Mouse (Mus musculus): ENCODE results near the gene Tns2.

The Tns2 gene

DNA sequence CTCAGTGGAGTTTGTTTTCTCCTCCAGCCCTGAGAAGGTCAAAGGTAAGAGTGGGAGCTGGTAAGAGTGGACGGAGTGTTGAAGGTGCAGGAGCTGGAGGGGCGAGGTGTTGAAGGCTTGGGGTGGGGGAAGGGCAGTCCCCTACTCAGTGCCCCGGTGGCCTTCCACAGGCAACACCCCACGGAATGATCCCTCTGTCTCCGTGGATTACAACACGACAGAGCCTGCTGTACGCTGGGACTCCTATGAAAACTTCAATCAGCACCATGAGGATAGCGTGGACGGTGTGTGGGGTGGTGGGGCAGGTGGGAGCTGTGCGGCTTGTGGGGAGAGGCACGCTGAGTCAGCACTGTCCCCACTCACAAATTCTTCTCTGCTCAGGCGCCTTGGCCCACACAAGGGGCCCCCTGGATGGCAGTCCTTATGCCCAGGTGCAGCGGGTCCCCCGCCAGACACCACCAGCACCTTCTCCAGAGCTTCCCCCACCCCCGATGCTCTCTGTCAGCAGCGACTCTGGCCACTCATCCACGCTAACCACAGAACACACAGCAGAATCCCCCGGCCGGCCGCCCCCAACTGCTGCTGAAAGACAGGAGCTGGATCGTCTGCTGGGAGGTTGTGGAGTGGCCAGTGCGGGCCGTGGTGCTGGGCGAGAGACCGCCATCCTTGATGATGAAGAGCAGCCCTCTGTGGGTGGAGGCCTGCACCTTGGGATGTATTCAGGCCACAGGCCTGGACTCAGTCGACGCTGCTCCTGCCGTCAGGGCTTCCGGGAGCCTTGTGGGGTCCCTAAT is 10.7 kb downstream of the Tns2 start:
- no peak for DNase-seq

DNA sequence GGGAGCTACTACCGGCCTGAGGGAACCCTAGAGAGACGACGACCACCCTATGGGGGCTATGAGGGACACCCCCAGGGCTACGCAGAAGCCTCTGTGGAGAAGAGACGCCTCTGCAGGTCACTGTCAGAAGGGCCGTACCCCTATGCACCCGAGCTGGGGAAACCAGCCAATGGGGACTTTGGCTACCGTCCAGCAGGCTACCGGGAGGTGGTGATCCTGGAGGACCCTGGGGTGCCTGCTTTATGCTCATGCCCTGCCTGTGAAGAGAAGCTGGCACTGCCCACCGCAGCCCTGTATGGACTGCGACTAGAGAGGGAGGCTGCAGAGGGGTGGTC is 11.2 kb downstream of the Tns2 start:
- DNase-seq: peak; percentile 31

DNA sequence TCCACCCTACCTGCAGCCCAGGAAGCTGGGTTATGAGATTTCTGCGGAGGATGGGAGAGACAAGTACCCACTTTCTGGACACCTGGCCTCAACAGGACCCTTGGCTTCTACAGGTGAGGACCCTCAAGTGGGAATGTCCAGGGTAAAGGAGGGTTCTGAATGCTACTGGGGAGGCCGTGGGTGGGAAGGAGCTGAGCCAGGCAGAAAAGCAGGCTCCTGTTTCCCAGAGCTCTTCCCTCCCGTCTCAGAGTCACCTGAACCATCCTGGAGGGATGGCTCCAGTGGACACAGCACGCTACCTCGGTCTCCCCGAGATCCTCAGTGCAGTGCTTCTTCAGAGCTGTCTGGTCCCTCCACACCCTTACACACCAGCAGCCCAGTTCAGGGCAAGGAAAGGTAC is 12.0 kb downstream of the Tns2 start:
- no peak for DNase-seq

- no peak for DNase-seq
Measured at GRCm38 (mm10) chr15:102112827-102113226, 12.6 kb downstream of the Tns2 start.

DNA sequence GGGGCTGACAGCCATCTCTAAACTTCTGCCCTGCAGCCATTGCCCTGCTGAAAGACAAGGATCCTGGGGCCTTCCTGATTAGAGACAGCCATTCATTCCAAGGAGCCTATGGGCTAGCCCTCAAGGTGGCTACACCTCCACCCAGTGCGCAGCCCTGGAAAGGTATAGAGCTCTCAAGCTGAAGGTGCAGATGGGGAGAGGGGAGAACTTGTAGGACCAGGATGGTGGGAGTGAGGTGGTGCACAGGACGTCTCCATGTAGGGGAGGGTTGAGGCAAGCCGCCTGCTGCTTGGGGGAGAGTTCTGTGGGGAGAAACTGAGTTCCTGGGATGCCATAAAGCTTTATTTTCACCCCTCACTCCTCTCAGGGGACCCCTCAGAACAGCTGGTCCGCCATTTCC is 13.5 kb downstream of the Tns2 start:
- DNase-seq: no peak

DNA sequence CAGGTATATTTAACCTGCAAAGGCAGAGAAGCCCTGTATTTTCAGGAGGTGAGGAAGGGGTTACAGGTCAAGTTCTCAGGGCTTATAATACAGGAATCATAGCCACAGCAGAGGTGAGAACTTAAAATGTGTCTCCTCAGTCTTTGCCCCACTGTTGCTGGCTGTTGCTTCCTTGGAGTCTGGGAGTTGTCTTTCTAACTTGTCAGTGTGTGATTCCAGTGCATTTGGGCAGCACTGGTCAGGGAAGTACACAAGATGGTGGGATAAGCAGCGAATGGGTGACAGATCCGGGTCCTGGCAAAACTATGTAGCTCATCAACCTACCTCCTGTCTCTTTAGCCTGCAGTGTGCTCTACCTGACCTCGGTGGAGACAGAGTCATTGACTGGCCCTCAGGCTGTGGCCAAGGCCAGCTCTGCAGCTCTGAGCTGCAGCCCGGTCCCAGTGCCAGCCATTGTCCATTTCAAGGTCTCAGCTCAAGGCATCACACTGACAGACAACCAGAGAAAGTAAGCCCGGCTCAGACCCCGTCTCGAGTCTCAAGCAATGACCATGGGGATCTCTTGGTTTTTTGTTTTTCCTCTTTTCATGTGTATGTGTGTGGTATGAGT is 14.5 kb downstream of the Tns2 start:
- DNase-seq: no peak

GRCm38 (mm10) chr15:102115731-102116231 is 15.6 kb downstream of the Tns2 start:
- no peak for DNase-seq

DNA sequence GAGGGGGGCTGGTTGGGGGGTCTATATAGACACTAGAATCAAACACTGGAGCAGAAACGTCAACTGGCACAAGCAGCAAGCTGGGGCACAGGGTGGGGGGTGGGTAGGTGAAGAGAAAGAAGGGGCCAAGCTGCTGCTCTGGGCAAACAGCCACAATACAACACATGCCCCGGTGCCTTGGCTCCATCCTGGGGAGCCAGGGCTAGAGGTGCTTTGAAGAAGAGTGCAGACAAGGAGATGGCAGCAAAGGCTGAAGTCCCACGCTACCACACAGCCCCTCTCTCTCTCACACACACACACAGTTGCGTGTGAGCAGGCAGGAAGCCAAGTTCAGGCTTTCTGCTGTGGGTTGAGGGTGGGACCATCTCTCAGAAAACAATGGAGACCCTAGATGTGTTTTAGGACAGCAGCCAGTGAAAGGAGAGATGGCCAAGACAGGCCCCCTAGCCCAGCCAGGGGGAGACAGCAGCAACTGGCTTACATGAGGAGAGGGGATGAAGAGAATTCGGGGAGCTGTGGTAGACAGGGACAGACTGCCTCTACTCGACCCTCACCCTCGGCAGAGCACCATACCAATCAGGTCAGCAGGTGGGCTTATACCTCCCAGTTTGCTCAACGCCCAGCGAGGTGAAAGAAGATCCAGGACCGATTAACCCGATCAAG is 16.7 kb downstream of the Tns2 start:
- DNase-seq: no peak

DNA sequence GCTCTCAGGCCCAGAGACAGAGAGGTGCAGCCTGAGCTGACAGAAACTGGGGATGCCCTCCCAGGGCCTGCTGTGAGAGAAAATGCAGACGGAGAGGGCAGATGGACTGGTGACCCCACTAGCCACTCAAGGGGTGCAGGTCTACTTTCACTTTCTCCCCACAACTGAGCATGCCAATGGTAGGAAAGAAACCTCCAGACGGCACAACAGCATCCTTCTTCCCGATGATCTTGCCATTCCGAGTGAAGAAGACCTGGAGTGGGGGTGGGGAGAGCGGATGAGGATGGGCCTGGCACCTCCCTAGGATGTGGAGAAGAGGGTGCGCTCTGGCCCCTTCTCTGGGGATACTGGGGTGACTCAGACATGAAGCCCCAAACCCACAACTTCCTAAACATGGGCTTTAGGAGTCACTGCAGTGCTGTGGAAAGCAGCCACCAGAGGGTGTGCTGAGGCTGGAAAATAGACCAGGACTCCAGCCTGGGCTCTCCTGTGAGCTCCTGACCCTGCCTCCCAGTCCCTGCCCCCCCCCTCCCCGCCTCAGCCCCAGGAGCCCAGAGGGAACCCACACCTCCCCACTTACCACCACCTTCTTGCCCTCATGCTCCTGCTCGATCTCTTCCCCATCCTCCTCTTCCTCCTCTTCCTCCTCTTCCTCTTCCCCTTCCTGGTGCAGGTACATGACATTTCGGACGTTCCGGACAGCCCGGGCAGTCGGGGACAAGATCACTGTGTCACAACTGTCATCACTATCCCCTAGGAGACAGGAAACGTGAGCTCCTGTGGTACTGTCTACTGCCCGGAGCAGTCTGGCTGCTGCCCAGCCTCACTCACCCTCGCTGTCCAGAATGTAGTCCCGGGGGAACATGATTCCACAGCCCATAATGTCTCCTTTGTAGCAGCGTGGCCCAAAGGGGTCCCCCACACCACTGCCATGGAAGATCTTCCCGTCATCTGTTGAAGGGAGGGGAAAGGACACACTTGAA is 17.5 kb downstream of the Tns2 start:
- peak; percentile 53 for DNase-seq

DNA sequence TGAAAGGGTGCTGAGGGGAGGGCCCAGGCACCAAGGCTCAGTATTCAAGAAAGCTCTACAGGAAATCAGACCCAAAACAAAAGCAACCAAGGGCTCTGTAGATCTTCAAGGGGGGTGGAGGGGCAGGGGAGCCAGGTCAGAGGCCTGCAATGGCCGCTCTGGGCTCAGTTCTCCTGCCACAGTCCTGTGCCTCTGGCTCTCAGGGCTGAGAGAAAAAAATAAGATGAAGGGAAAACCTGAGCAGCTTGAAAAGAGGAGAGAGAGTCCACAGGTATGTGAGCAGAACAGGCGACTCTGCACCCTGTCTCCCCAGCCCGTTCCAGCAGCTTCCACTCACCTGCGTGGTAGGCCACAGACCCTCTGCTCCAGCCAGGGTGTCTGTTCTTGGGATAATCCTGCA is 18.4 kb downstream of the Tns2 start:
- no peak for DNase-seq

GRCm38 (mm10) chr15:102119121-102119830 is 19.1 kb downstream of the Tns2 start:
- DNase-seq: no peak

GRCm38 (mm10) chr15:102119831-102120170 is 19.6 kb downstream of the Tns2 start:
- DNase-seq: no peak

- DNase-seq: no peak
Measured at GRCm38 (mm10) chr15:102120530-102120929, 20.3 kb downstream of the Tns2 start.

DNA sequence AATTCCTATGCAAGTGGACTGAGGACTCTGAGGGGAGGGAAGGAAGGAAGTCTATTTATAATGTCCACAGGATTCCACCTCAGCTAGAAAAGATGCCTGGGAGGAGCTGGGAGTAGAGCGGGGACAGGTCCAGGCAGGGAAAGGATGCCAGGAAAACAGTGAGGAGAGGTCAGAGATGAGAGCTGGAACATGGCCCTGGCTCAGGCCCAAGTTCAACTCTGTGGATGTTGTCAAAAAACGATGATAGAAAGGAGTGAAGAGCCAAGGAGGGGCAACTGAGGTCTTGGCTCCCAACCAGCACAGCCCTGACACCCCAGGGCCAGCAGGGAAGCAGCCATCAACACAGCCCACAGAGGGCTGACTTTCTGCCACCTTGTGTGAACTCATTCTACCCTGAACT is 26.1 kb downstream of the Tns2 start:
- peak; percentile 75 for DNase-seq

- DNase-seq: no peak
Measured at GRCm38 (mm10) chr15:102133314-102133713, 33.1 kb downstream of the Tns2 start.

- DNase-seq: no peak
Measured at GRCm38 (mm10) chr15:102134709-102135108, 34.5 kb downstream of the Tns2 start.

DNA sequence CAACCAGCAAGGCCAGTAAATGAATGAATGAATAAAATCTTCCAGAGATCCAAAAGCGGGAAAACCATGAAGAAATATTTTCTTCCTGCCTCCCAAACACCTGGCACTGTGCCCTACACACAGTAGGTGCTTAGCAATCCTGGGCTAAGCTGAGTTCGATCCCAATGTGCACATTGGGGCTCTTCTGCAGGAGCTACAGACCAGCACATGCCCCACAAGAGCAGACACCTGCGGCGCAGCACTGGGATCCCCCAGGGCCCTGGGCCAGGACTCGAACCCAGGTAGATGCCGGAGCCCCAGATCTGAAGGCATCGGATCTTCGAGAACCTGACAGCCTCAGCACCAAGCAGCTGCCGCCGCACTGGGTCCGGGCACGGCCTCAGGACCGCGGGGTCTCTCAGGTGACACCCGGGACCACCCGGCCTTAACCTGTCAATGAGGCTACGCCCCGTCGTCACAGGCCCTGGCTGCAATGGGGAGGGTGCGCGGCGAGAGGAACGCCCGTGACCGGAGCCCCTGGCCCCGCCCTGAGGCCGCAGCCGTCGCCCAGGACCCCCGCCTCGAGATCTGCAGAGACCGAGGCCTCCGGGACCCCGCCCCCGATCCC is 35.4 kb downstream of the Tns2 start:
- DNase-seq: no peak

DNA sequence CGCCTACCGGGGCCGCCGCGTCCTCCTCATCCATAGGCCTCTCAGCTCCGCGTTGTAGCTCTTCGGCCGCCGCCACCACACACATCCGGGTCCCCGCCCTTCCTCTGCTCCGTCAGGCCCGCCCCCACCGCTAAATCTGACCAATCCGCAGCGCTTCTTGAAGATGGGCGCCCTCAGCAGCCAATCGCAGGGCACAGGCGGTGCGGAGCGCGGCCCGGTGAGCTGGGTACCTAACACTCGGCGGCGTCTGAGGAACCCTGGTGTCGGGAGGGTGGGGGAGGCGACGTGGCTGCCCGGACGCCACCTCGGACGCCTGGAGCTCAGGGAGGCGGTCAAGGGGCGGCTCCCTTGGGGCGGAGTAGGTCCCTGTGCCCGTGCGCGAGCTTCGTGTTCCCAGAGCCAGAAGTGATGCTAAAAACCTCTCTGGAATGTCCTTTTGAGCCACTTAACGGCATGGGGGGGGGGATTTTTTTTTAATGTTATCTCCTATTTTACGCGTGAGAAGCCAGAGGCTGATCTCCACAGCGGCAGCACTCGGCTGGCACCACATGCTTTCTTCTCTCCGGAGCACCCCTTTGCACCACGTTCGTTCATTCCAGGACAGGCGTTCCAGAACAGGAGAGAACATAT is 36.0 kb downstream of the Tns2 start, which contains the start of gene Spryd3:
Spryd3 (minus strand) TSS at position 106 of the 630 bp plus-strand sequence.
- DNase-seq: peak; percentile 97

GRCm38 (mm10) chr15:102141120-102141519 is 40.9 kb downstream of the Tns2 start:
- DNase-seq: no peak

DNA sequence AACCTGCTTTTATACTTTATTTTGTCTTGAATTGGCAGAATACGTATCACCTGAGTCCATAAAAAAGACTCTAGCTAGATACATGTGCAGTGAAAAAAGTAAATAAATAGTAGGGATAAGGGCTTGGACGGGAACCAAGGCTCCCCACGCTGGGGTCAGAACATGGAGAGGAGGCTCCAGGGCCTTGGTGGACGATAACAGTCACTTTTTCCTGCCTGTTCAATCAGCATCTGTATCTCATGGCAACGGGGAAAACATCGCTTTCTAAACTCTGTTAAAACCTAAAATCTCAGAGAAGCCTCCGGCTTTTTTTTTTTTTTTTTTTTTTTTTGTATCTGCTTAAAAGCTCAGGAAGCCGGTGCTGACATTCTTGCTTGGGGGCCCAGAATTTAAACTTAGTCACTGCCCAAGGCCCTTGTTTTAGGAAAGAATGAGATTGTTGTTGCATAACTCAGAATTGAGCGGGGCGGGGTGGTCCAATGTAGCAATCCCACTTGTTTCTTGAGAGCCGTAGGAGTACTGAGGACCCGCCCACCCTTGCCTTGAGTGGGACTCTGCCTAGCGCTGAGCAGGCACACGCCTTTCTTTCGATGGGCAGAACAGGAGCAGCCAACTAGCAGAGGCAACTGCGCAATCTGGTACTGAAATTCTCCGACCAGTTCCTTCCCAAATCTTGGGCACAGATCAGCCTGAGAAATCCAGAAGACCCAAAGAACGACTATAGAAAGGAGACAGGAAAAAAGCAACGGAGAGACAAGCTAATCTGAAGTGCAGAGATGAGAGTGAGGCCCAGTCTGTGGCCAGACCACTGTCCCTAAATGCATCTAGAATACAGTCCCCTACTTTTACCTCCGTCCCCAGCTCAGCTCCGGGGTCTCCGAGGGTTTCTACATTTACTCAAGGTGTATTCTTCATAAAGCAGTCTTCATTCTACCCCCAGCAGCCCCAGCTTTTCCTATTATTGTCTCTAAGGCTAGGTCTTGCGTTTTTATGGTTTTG is 43.0 kb downstream of the Tns2 start:
- DNase-seq: no peak

Data from kidney, adult 11 months (tissue).